Mouse (Mus musculus) kidney, postnatal 0 days (tissue): Measurements from ENCODE around the gene Gsto1. TPM values are rescaled to one million over a fixed set of nuclear protein-coding genes. Genes with fewer than 3 reads are reported as not detected.

Source experiments
- ATAC-seq: fragments of 200-750 bp; cut with Nextera tagmentation; replicated peaks from 2 replicates; pipeline ENCODE4 v1.8.0; 2017; ENCODE audit warnings: low read depth, moderate number of reproducible peaks, moderate TSS enrichment, moderate library complexity; ENCODE audit not compliant: low FRiP score
- DNase-seq: peaks from one replicate; pipeline ENCODE4 v3.0.0-alpha.2; 2016; ENCODE audit warnings: low spot score
- H3K27ac ChIP-seq: fragments of 300-500 bp; sonication (generic); 2 replicates; pipeline ENCODE4 v1.5.1; 2014; ENCODE audit warnings: mild to moderate bottlenecking
- H3K27me3 ChIP-seq: fragments of 300-500 bp; sonication (generic); 2 replicates; pipeline ENCODE4 v1.6.1; 2014; ENCODE audit warnings: low read length, mixed read lengths; ENCODE audit not compliant: insufficient read depth
- H3K36me3 ChIP-seq: fragments of 300-500 bp; sonication (generic); 2 replicates; pipeline ENCODE4 v1.6.1; 2014; ENCODE audit warnings: low read length, mixed read lengths; ENCODE audit not compliant: insufficient read depth
- H3K4me1 ChIP-seq: fragments of 300-500 bp; sonication (generic); replicated peaks from 2 replicates; pipeline ENCODE4 v1.6.1; 2014; ENCODE audit warnings: antibody characterized with exemption, low read length, mixed read lengths; ENCODE audit not compliant: insufficient read depth
- H3K4me2 ChIP-seq: fragments of 300-500 bp; sonication (generic); 2 replicates; pipeline ENCODE4 v1.6.1; 2014; ENCODE audit warnings: mild to moderate bottlenecking, low read length, moderate library complexity, mixed read lengths
- H3K4me3 ChIP-seq: fragments of 300-500 bp; sonication (generic); replicated peaks from 2 replicates; pipeline ENCODE4 v1.5.1; 2014; ENCODE audit warnings: low read depth, low read length
- H3K9ac ChIP-seq: fragments of 300-500 bp; sonication (generic); 2 replicates; pipeline ENCODE4 v1.6.1; 2014; ENCODE audit warnings: low read depth, low read length
- H3K9me3 ChIP-seq: fragments of 300-500 bp; sonication (generic); replicated peaks from 2 replicates; pipeline ENCODE4 v1.6.1; 2016; ENCODE audit warnings: low read length, inconsistent platforms, mixed read lengths
- CTCF ChIP-seq: IDR thresholded peaks from 2 replicates; pipeline ENCODE4 v1.5.1; 2016; ENCODE audit warnings: antibody characterized with exemption, low read depth, mild to moderate bottlenecking, moderate library complexity
- WGBS: fragments of 180-500 bp; shearing (Covaris S2); extraction: QIAGEN DNeasy Blood & Tissue Kit; methylation state at CpG from one replicate; pipeline ENCODE4 v1.1.7; 2014; 5-methylcytosine and 5-hydroxymethylcytosine counted together
- polyA plus RNA-seq: library from polyadenylated mRNA; unstranded; fragments of >200 nt; fragmentation: Nextera tagmentation; extraction: Ambion mirVana; gene quantifications from 2 replicates; pipeline ENCODE4 v1.2.1, GENCODE M21; 2015

Gsto1 gene
- polyA plus RNA-seq, 1 experiment from 2014 or later: 159 TPM

GRCm38 (mm10) chr19:47893092-47893491, 38.3 kb downstream of the Gsto1 start:
- 94% methylated on average over 6 of the region's 6 CpGs for WGBS
- H3K27ac ChIP-seq: no peak overlapping the region
- peaks cover 15% of the 10 kb centered on the region for H3K4me1 ChIP-seq
- no peak for TF ChIP-seq CTCF
- no peaks in the 10 kb centered on the region for H3K9me3 ChIP-seq
- H3K9ac ChIP-seq: no peak overlapping the region
- peaks cover 20% of the 10 kb centered on the region for H3K36me3 ChIP-seq
- ATAC-seq (no peak), DNase-seq (no peak)
- no peak overlapping the region for H3K4me2 ChIP-seq
- H3K27me3 ChIP-seq: no peaks in the 10 kb centered on the region
- H3K4me3 ChIP-seq: no peak overlapping the region

GRCm38 (mm10) chr19:47898472-47899079, 43.8 kb downstream of the Gsto1 start:
- no peak for TF ChIP-seq CTCF
- no peak overlapping the region for H3K27ac ChIP-seq
- H3K36me3 ChIP-seq: peaks cover 20% of the 10 kb centered on the region
- no peak overlapping the region for H3K4me2 ChIP-seq
- no peak for DNase-seq
- H3K27me3 ChIP-seq: no peaks in the 10 kb centered on the region
- ATAC-seq: no peak
- H3K9me3 ChIP-seq: no peaks in the 10 kb centered on the region
- H3K9ac ChIP-seq: no peak overlapping the region
- peaks cover 23% of the 10 kb centered on the region; the same call in 1 of the 2 replicates for H3K4me1 ChIP-seq
- H3K4me3 ChIP-seq: no peak overlapping the region
- WGBS: 79% methylated on average over 8 of the region's 8 CpGs

DNA sequence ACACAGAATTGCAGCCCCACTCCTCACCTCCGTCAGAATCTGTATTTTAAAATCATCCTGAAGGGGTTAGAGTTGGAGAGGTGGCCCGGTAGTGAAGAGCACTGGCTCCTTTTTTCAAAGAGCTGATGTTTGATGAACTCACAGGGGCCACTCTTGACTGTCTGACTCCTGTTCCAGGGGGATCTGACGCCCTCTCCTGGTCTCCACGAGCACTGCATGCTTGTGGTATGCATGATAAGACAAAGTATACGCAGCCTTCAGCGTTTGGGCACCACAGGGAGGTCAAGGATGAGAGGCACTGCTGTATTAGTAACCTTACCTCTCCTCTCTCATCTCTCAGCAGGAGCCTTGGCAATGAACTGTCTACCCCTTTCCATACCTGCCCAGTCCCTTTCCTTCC, 45.2 kb downstream of the Gsto1 start:
- no peaks in the 10 kb centered on the region for H3K9me3 ChIP-seq
- no peak for DNase-seq
- H3K4me3 ChIP-seq: no peak overlapping the region
- H3K36me3 ChIP-seq: peaks cover 17% of the 10 kb centered on the region
- no peak overlapping the region for H3K9ac ChIP-seq
- H3K27me3 ChIP-seq: no peaks in the 10 kb centered on the region
- 60% methylated on average over 6 of the region's 6 CpGs for WGBS
- H3K4me1 ChIP-seq: peaks cover 28% of the 10 kb centered on the region; the same call in 1 of the 2 replicates
- H3K27ac ChIP-seq: no peak overlapping the region
- ATAC-seq: no peak
- no peak overlapping the region for H3K4me2 ChIP-seq
- peak; percentile 52 for TF ChIP-seq CTCF

DNA sequence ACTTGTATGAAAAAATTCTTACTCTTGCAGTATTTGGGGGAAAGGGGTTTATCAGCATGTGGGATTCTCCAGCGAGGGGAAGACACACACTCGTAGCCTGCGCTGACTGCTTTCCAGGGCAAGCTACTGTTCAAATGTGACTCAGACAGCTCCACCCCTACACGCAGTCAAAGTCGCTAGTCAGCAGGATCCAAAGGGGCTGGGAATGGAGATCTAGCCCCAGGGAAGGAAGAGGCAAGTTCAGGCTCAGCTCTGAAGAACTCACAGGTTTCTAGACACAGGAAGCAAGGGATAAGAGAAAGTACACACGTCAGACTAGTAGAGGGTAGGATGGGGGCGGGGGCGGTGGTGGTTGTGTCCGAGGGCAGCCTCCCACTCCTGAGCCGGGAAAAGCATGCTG, 45.8 kb downstream of the Gsto1 start:
- ATAC-seq: no peak
- Histone ChIP-seq H3K4me1 (peaks cover 30% of the 10 kb centered on the region; the same call in 1 of the 2 replicates), H3K27me3 (no peaks in the 10 kb centered on the region), H3K9ac (no peak overlapping the region), H3K36me3 (peaks cover 11% of the 10 kb centered on the region), H3K27ac (no peak overlapping the region), H3K4me3 (no peak overlapping the region), H3K9me3 (no peaks in the 10 kb centered on the region), H3K4me2 (no peak overlapping the region)
- no peak for DNase-seq
- 75% methylated on average over 10 of the region's 10 CpGs for WGBS
- TF ChIP-seq CTCF: no peak

GRCm38 (mm10) chr19:47902316-47903201, 47.8 kb downstream of the Gsto1 start:
- peak; percentile 59 for DNase-seq
- 40% methylated on average over 13 of the region's 13 CpGs for WGBS
- Histone ChIP-seq H3K27me3 (no peaks in the 10 kb centered on the region), H3K27ac (peak overlapping the region; percentile 37), H3K4me1 (peaks cover 33% of the 10 kb centered on the region; the same call in 1 of the 2 replicates), H3K36me3 (0 out of 2 replicates have a peak, but pooled peaks cover under 1% of the 10 kb centered on the region), H3K9me3 (no peaks in the 10 kb centered on the region), H3K9ac (no peak overlapping the region), H3K4me3 (no peak overlapping the region), H3K4me2 (no peak overlapping the region)
- ATAC-seq: peak; percentile 44; the same call in 1 of the 2 replicates
- no peak for TF ChIP-seq CTCF

DNA sequence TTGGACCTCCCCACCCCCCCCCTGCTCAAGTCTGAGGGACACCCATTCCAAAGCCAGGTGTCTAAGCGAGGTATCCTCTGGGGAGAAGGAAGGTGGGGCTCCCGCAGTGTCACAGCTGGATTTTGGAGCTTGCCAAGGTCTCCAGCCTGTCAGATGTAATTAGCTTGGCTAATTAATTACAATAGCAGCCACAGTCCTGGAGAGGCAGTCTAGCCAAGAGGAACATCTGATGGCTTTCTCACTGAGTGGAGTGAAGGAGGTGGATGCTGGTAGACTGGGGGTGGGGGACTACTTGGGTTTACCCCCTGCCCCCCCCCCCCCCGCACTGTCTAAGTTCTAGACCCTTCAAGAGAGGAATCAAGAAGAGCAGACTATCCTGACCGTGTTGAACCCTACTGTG, 48.9 kb downstream of the Gsto1 start:
- H3K9ac ChIP-seq: no peak overlapping the region
- WGBS: 55% methylated on average over 4 of the region's 4 CpGs
- ATAC-seq: peak; percentile 25
- H3K27me3 ChIP-seq: no peaks in the 10 kb centered on the region
- no peak overlapping the region for H3K27ac ChIP-seq
- no peak for TF ChIP-seq CTCF
- no peaks in the 10 kb centered on the region for H3K36me3 ChIP-seq
- DNase-seq: peak; percentile 50
- no peak overlapping the region for H3K4me3 ChIP-seq
- H3K9me3 ChIP-seq: no peaks in the 10 kb centered on the region
- H3K4me2 ChIP-seq: no peak overlapping the region
- H3K4me1 ChIP-seq: peaks cover 33% of the 10 kb centered on the region; the same call in 1 of the 2 replicates
